Mouse (Mus musculus) yolk sac, embryonic 10.5 days (tissue): Measurements from ENCODE around the gene Srp54b.
"Not testable (repeated sequence)": the region's sequence is repeated elsewhere in the genome, so short reads cannot be mapped to it uniquely, and the experiment has no call there.

Source experiments
- DNase-seq: peaks from one replicate; pipeline ENCODE4 v3.0.0-alpha.2; 2017; ENCODE audit warnings: low spot score

Gene Srp54b

DNA sequence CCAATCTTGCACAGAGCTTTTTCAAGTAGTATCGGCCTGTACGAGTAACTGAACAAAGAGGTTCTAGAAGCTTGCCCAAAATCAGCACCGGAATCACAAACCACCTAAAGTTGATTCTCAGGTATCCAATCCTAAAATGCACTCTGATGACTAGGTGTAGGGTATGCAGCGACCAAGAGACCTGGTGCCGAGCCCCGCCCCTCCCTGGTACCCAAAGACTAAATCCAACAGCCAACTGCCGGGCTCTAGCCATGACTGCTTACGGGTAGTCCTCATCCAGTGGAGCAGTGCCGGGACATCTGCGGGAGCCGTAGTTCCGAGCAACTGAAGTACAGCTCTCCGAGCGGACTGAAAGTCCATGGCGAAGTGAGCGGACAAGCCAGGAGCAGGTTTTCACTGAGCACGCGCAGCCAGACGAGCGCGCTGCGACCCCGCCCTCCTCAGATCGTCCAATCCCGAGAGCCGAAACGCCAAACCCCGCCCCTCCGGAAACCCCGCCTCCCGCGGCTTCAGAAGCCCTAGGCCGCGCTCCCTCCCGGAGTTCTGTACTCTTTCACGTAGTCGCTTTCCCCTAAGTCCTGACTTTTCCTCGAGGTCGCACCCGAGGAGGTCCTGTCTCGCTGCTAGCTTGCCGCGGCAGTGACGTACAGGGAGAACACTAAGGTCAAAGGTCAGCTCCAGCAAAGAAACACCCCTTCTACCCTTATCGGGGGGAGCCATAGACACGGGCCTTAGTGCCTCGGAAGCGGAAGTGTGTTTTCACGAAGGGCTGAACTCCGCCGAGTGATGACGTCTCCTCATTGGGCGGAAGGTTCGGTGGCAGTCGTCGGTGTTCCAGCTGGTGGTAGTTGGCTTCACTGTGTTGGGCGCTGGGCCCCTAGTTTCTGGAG, at the start of gene Srp54b:
Gene Srp54b, plus strand, starts transcription at position 546 of the 890 bp plus-strand sequence.
- not testable (repeated sequence) for DNase-seq

DNA sequence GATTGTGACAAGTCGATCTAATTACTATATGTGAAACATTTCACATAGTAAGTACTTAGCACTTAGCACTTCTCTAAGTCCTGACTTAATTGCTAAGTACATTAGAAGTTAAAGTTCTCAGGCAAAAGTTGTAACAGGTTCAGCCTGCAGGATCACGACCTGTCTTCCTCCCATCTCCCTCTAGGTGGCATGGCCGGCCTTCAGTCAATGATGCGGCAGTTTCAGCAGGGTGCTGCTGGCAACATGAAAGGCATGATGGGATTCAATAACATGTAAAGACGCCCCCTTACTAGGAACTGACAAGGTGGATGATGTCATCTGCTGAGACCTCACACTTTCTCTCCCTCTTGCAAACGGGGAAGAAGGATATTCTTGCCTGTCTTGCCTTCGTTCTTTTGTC, 42.3 kb upstream of the Srp54b start:
- DNase-seq, result not testable (repeated sequence)

DNA sequence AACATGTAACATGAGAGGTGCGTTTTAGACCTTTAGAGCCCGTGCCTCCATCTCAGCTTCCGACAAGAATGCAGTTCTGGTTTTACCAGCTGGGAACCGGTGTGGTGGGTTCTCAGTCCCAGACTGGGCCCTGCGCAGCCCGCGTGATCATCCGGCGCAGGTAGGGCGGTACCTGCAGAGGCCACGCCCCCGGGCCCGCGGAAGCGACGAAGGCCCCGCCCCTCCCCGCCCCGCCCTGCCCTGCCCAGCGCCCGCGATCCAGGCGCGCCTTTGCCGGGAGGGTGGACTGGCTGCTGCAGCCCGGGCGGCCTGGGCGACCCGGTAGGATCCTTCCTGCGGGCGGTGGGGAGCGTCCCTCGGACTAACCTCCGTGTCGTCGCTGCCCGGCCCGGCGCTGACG, 30.7 kb upstream of the Srp54b start, which contains the start of gene Fam177a:
Gene Fam177a, plus strand, starts transcription at position 228 of the 400 bp plus-strand sequence.
- not testable (repeated sequence) for DNase-seq

DNA sequence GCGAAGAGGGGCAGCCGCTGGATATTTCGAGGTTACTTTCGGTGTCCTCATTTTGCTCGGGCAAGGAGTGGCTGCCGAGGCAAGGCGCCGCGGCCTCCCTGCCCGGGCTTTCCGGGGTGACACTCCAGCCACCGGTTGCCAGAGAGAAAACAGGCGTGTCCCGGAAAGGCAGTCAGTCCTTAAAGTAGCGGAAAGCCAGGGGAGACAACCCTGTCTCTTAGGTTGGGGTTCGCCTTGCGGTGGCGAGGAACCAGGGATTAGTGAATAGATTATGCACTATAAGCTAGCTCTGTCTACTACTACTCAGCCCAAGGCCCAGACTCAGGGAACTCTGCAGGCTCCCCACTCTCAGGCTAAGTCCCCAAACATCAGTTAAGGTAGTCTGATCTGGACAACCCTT, 30.2 kb upstream of the Srp54b start:
- not testable (repeated sequence) for DNase-seq

DNA sequence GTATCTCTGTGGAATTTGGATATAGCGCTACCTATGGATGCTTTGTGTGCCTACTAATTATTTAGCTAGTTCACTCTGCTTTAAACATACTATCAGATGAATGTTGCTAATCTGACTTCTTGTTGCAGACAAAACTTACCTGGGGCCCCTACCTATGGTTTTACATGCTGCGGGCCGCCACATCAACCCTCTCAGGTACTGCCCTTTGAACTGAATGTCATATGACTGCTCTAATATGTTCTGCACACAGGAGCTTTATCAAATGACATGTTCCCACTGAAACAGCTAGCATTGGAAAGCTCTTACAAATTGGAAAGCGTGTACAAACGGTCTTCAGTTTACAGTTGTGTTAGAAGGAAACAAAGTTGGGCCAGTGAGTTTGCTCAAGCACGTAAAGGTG, 19.4 kb upstream of the Srp54b start:
- not testable (repeated sequence) for DNase-seq

DNA sequence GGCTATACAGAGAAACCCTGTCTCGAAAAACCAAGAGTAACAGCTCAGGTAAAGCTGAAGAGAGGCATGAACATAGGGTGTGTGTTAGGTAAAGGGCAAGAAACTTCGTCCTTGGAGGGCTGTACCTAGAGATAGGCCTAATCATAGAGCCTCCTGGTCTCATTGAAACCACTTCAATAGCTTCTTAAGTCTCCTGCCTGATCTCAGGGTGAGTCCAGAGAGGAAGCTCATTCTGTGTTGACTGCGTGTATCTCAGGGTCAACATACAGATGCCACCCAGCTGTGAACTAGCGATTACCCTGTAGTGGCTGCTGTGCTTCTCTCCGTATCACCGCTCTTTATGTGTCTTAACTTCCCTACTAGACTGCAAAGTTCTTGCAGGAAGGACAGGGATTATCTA, 17.0 kb upstream of the Srp54b start:
- DNase-seq, result not testable (repeated sequence)

DNA sequence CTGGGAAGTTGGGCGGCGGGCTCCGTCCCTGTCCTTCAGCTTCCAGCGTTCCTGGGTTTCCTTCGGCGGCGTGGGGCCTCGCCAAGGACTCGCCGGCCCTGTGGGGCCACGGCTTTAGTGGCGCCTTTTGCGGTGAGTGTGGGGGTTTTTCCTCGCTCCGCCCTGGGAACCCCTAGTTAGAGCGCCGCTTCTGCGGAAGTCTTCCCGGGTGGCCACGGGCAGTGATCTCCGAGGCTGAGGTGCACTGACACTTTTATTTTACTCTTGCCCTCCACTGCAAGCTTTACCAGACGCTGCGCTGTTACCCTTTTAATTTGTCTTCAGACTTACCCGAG, 512 bp downstream of the Srp54b start:
- DNase-seq, result not testable (repeated sequence)

DNA sequence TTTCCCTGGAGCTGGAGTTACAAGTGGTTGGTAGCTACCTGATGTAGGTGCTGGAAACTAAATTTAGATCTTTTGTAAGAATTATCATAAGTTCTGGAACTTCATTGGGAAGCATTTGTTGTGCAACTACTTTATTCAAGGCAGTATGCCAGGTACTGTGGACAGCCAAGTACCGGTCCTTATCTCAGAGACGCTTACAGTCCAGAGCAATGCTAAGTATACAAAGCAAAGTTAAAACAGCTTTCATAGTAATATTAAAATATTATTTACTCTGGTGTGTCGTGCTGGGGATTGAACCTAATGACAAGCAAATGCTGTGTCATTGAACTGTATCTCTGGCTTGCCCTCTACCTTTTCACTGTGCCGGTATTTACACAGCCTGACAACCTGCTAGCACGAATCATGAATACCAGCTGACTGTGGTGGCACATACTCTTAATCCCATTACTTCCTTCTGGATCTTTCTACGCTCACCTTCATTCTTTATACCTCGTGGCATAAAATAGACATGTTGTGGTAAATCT, 12.2 kb downstream of the Srp54b start:
- not testable (repeated sequence) for DNase-seq

DNA sequence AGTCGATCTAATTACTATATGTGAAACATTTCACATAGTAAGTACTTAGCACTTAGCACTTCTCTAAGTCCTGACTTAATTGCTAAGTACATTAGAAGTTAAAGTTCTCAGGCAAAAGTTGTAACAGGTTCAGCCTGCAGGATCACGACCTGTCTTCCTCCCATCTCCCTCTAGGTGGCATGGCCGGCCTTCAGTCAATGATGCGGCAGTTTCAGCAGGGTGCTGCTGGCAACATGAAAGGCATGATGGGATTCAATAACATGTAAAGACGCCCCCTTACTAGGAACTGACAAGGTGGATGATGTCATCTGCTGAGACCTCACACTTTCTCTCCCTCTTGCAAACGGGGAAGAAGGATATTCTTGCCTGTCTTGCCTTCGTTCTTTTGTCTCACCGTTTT, 32.8 kb downstream of the Srp54b start:
- not testable (repeated sequence) for DNase-seq

DNA sequence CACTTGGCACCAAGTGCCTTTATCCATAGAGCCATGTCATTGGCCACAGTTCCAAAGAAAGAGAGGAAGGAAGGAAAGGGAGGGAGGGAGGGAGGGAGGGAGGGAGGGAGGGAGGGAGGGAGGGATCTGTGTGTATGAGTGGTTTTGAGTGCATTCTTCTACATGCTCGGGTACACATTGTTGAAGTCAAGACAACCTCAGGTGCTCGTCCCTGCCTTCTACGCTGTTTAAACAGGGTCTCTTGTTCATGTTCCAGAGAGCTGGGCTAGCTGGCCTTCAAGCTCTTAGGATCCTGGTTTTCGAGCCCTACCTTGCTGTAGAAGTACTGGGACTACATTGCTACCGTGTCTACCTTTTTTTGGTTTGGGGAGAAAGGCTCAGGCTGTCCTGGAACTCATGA, 34.2 kb downstream of the Srp54b start:
- not testable (repeated sequence) for DNase-seq

DNA sequence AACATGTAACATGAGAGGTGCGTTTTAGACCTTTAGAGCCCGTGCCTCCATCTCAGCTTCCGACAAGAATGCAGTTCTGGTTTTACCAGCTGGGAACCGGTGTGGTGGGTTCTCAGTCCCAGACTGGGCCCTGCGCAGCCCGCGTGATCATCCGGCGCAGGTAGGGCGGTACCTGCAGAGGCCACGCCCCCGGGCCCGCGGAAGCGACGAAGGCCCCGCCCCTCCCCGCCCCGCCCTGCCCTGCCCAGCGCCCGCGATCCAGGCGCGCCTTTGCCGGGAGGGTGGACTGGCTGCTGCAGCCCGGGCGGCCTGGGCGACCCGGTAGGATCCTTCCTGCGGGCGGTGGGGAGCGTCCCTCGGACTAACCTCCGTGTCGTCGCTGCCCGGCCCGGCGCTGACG, 44.4 kb downstream of the Srp54b start, which contains the start of gene 1700047I17Rik2:
Gene 1700047I17Rik2, plus strand, starts transcription at position 287 of the 400 bp plus-strand sequence.
- DNase-seq, result not testable (repeated sequence)

DNA sequence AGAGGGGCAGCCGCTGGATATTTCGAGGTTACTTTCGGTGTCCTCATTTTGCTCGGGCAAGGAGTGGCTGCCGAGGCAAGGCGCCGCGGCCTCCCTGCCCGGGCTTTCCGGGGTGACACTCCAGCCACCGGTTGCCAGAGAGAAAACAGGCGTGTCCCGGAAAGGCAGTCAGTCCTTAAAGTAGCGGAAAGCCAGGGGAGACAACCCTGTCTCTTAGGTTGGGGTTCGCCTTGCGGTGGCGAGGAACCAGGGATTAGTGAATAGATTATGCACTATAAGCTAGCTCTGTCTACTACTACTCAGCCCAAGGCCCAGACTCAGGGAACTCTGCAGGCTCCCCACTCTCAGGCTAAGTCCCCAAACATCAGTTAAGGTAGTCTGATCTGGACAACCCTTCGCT, 44.9 kb downstream of the Srp54b start:
- DNase-seq, result not testable (repeated sequence)

DNA sequence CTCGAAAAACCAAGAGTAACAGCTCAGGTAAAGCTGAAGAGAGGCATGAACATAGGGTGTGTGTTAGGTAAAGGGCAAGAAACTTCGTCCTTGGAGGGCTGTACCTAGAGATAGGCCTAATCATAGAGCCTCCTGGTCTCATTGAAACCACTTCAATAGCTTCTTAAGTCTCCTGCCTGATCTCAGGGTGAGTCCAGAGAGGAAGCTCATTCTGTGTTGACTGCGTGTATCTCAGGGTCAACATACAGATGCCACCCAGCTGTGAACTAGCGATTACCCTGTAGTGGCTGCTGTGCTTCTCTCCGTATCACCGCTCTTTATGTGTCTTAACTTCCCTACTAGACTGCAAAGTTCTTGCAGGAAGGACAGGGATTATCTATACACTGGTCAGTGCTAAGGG, 58.0 kb downstream of the Srp54b start:
- not testable (repeated sequence) for DNase-seq

DNA sequence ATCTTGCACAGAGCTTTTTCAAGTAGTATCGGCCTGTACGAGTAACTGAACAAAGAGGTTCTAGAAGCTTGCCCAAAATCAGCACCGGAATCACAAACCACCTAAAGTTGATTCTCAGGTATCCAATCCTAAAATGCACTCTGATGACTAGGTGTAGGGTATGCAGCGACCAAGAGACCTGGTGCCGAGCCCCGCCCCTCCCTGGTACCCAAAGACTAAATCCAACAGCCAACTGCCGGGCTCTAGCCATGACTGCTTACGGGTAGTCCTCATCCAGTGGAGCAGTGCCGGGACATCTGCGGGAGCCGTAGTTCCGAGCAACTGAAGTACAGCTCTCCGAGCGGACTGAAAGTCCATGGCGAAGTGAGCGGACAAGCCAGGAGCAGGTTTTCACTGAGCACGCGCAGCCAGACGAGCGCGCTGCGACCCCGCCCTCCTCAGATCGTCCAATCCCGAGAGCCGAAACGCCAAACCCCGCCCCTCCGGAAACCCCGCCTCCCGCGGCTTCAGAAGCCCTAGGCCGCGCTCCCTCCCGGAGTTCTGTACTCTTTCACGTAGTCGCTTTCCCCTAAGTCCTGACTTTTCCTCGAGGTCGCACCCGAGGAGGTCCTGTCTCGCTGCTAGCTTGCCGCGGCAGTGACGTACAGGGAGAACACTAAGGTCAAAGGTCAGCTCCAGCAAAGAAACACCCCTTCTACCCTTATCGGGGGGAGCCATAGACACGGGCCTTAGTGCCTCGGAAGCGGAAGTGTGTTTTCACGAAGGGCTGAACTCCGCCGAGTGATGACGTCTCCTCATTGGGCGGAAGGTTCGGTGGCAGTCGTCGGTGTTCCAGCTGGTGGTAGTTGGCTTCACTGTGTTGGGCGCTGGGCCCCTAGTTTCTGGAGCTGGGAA, 75.0 kb downstream of the Srp54b start, which contains the start of gene Srp54c:
Gene Srp54c, plus strand, starts transcription at position 543 of the 894 bp plus-strand sequence.
- DNase-seq, result not testable (repeated sequence)

DNA sequence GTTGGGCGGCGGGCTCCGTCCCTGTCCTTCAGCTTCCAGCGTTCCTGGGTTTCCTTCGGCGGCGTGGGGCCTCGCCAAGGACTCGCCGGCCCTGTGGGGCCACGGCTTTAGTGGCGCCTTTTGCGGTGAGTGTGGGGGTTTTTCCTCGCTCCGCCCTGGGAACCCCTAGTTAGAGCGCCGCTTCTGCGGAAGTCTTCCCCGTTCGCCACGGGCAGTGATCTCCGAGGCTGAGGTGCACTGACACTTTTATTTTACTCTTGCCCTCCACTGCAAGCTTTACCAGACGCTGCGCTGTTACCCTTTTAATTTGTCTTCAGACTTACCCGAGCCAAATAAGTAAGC, 75.6 kb downstream of the Srp54b start:
- not testable (repeated sequence) for DNase-seq
